Mouse (Mus musculus) MEL (cell line): ENCODE measurements around the gene Rab44.

ENCODE experiments used
- BHLHE40 ChIP-seq: IDR thresholded peaks from 2 replicates; pipeline ENCODE4 v1.6.1; 2012; ENCODE audit warnings: low read depth, mild to moderate bottlenecking, inconsistent platforms, low read length, improper control_type of control experiment, borderline replicate concordance
- CHD1 ChIP-seq: IDR thresholded peaks from 2 replicates; pipeline ENCODE4 v1.6.1; 2012; ENCODE audit warnings: low read depth, mild to moderate bottlenecking, inconsistent platforms, low read length, improper control_type of control experiment
- CTCF ChIP-seq, 3 experiments: IDR thresholded peaks in 2 of 3; conservative IDR thresholded peaks in 1 of 3; 2 replicates each; pipeline ENCODE4 v1.5.1; 2011 to 2012; ENCODE audit warnings: low read length in 3 of 3, low read depth in 2 of 3, mild to moderate bottlenecking in 2 of 3, improper control_type of control experiment in 1 of 3, inconsistent platforms in 1 of 3, mixed read lengths in 1 of 3, moderate library complexity in 1 of 3; ENCODE audit not compliant: control insufficient read depth in 1 of 3, insufficient read depth in 1 of 3, poor library complexity in 1 of 3, severe bottlenecking in 1 of 3
- EP300 ChIP-seq, 2 experiments: IDR thresholded peaks; 2 replicates each; pipeline ENCODE4 v1.6.1; 2011; ENCODE audit warnings: improper control_type of control experiment in 2 of 2, low read length in 2 of 2, low read depth in 1 of 2, mild to moderate bottlenecking in 1 of 2
- MAX ChIP-seq: IDR thresholded peaks from 2 replicates; pipeline ENCODE4 v1.6.1; 2011; ENCODE audit warnings: low read length, improper control_type of control experiment
- MAZ ChIP-seq: IDR thresholded peaks from 2 replicates; pipeline ENCODE4 v1.6.1; 2012; ENCODE audit warnings: low read depth, mild to moderate bottlenecking, inconsistent platforms, low read length, improper control_type of control experiment
- MYC ChIP-seq: IDR thresholded peaks from 2 replicates; pipeline ENCODE4 v1.6.1; 2011; ENCODE audit warnings: low read depth, mild to moderate bottlenecking, low read length, improper control_type of control experiment, moderate library complexity
- POLR2A ChIP-seq, 2 experiments: IDR thresholded peaks; 2 replicates each; pipeline ENCODE4 v1.6.1; 2011 to 2012; ENCODE audit warnings: low read length in 2 of 2, mild to moderate bottlenecking in 2 of 2, control low read depth in 1 of 2, improper control_type of control experiment in 1 of 2, low read depth in 1 of 2, moderate library complexity in 1 of 2; ENCODE audit not compliant: control insufficient read depth in 1 of 2, insufficient read depth in 1 of 2, poor library complexity in 1 of 2
- POLR2AphosphoS2 ChIP-seq: IDR thresholded peaks from 2 replicates; pipeline ENCODE4 v1.6.1; 2011; ENCODE audit warnings: low read length, improper control_type of control experiment
- RCOR1 ChIP-seq: IDR thresholded peaks from 2 replicates; pipeline ENCODE4 v1.6.1; 2012; ENCODE audit warnings: low read depth, mild to moderate bottlenecking, inconsistent platforms, low read length, improper control_type of control experiment
- TCF12 ChIP-seq: IDR thresholded peaks from 2 replicates; pipeline ENCODE4 v1.6.1; 2014; ENCODE audit warnings: low read depth, mild to moderate bottlenecking, inconsistent platforms, low read length, improper control_type of control experiment, moderate library complexity
- UBTF ChIP-seq: IDR thresholded peaks from 2 replicates; pipeline ENCODE4 v1.6.1; 2012; ENCODE audit warnings: low read depth, mild to moderate bottlenecking, inconsistent platforms, low read length, improper control_type of control experiment, moderate library complexity, borderline replicate concordance; ENCODE audit not compliant: insufficient read depth

DNA sequence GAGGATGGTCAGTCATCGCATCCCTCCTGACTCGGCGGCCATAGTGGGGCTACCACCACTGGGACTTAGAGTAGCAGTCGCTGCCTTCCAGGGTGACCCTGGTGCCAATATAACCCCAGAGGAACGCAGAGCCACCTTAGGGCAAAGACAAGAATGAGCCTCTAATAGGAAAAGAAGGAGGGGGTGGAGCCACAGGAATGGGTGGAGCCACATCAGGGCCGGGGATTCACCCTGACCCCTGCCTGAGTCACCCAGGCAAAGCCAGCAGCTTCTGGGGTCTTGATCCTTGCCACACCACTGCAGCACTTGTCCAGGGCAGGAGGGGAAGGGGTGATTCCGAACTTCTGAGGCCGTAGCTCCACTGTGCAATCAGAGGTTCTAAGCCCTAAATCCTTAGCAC lies 30.4 kb upstream of the Rab44 start:
- TF ChIP-seq POLR2A (IDR thresholded peaks at IDR 0.05; ENCODE audit: control insufficient read depth in 1 of 2, insufficient read depth in 1 of 2, low read depth in 1 of 2, low read length in 2 of 2, poor library complexity in 1 of 2) (no peak), MYC (no peak), BHLHE40 (no peak), CTCF (IDR thresholded peaks at IDR 0.05 in 2 of 3, conservative IDR thresholded peaks at IDR 0.05 in 1 of 3; ENCODE audit: control insufficient read depth in 1 of 3, insufficient read depth in 1 of 3, low read depth in 2 of 3, low read length in 3 of 3, poor library complexity in 1 of 3, severe bottlenecking in 1 of 3) (no peak), MAZ (no peak), CHD1 (no peak), RCOR1 (no peak), TCF12 (no peak), UBTF (no peak), EP300 (IDR thresholded peaks at IDR 0.05; ENCODE audit: low read depth in 1 of 2, low read length in 2 of 2) (no peak), MAX (no peak), POLR2AphosphoS2 (no peak)
